Mouse (Mus musculus) lung, adult 10 weeks (tissue): ENCODE measurements around the gene Vmn2r56. TPM values are rescaled to one million over a fixed set of nuclear protein-coding genes. Genes with fewer than 3 reads are reported as not detected.

ENCODE experiments used
- polyA plus RNA-seq: library from polyadenylated mRNA; stranded (reverse); fragments of 350-450 nt; fragmentation: Illumina TruSeq; extraction: RNeasy Lipid Tissue Mini Kit (QIAGEN cat#74804); gene quantifications from one replicate; pipeline ENCODE4 v1.2.3, GENCODE M21; 2014; ENCODE audit warnings: low read depth, low replicate concordance; ENCODE audit not compliant: insufficient read depth

The Vmn2r56 gene
- not detected for polyA plus RNA-seq

GRCm38 (mm10) chr7:12734904-12735303, at the start of gene Vmn2r56:
Gene Vmn2r56 (minus strand): TSS chr7:12735004.

GRCm38 (mm10) chr7:12684903-12685302, 49.9 kb downstream of the Vmn2r56 start, which contains the start of gene Vmn2r55:
Gene Vmn2r55 (minus strand): TSS chr7:12685003.

GRCm38 (mm10) chr7:12640219-12640618, 94.6 kb downstream of the Vmn2r56 start, which contains the start of gene Vmn2r54:
Gene Vmn2r54 (minus strand): TSS chr7:12640319.

Other genes with a start within 250 kb of the Vmn2r56 start
- gene 2900092C05Rik, start 222.5 kb downstream of the Vmn2r56 start, polyA plus RNA-seq: not detected
- not detected for gene Vmn2r53, start 126.2 kb downstream of the Vmn2r56 start, polyA plus RNA-seq
- not detected for gene Vmn2r54, start 94.7 kb downstream of the Vmn2r56 start, polyA plus RNA-seq
- not detected for gene Vmn2r55, start 50.0 kb downstream of the Vmn2r56 start, polyA plus RNA-seq
- gene Zscan18, start 68.6 kb upstream of the Vmn2r56 start, polyA plus RNA-seq: 0.95 TPM
- 3.1 TPM for gene Zfp329, start 83.9 kb upstream of the Vmn2r56 start, polyA plus RNA-seq
- gene Zfp110, start 99.8 kb upstream of the Vmn2r56 start, polyA plus RNA-seq: 15.9 TPM
- 1.5 TPM for gene Zfp128, start 146.2 kb upstream of the Vmn2r56 start, polyA plus RNA-seq
- gene Zscan22, start 162.8 kb upstream of the Vmn2r56 start, polyA plus RNA-seq: 4.5 TPM
- 1,656 TPM for gene Rps5, start 187.3 kb upstream of the Vmn2r56 start, polyA plus RNA-seq
- 0.42 TPM for gene Rnf225, start 192.4 kb upstream of the Vmn2r56 start, polyA plus RNA-seq
- 3.4 TPM for gene Zfp324, start 230.8 kb upstream of the Vmn2r56 start, polyA plus RNA-seq
- gene Zfp446, start 242.8 kb upstream of the Vmn2r56 start, polyA plus RNA-seq: 2.4 TPM